Mouse (Mus musculus): ENCODE measurements around the gene Cst9.

Cst9 gene

GRCm38 (mm10) chr2:148877016-148877770 lies 42.2 kb downstream of the Cst9 start:
- DNase-seq = no peak

GRCm38 (mm10) chr2:148878641-148879130 lies 43.7 kb downstream of the Cst9 start:
- no peak for DNase-seq

DNA sequence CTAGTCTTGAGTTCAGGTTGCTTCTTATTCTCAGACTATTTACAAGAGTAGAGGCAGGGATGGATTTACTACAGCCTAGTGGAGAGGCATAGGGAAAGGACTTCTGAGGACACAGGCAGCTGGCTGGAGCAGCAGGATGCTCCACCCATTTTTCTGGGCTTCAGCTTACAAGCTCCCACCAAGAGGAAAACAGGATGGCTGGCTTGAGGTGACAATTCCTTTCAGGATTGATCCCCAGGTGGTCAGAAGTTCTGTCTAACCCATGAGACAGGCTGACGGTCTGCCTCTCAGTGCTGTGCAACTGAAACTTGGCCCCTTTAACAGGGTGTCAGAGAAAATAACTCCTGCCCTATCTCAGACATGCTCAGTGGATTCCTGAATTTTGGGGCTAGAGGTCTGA lies 44.3 kb downstream of the Cst9 start:
- DNase-seq = no peak

GRCm38 (mm10) chr2:148884738-148885137 lies 49.8 kb downstream of the Cst9 start:
- no peak for DNase-seq
